13 mouse cellular contexts compared by ENCODE assay signal in the genomic region with DNA sequence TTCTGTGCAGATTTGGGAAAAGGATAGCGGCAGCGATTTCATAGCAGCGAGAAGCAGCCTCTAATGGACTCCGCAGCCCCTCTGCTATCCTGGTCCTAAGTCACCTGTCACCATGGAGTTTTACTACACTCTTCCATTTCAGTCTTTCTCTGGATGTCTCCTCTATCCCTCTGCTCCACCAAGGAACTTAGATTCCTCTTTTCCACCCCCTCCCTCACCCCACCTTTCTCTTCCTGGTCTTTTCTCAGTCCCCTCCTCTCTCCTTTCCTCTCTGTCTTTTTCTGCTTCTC. TPM values are rescaled to one million over a fixed set of nuclear protein-coding genes. Genes with fewer than 3 reads are reported as not detected.
DNase-seq lines count a peak whose midpoint lies in the region; ATAC-seq and TF ChIP-seq lines count a peak whose summit lies in the region.
"Had no signal": no experiment of that assay in that cellular context is flagged by ENCODE, and none has a peak within 500 bp of the region (broad histone marks: within the 10 kb centered on the region; RNA-seq: fewer than 3 reads in every experiment).

No protein-coding gene starts in this region.

- H3K27me3 ChIP-seq in forebrain, embryonic 11.5 days (ENCODE audit: control insufficient read depth, insufficient read depth, low read length): no peaks in the 10 kb centered on the region
- H3K27me3 ChIP-seq in forebrain, embryonic 10.5 days (ENCODE audit: poor library complexity, severe bottlenecking): no peaks in the 10 kb centered on the region
- no peaks in the 10 kb centered on the region for H3K27me3 ChIP-seq in hindbrain, embryonic 15.5 days
- H3K27me3 ChIP-seq in midbrain, postnatal 0 days (ENCODE audit: insufficient read depth, low read length): no peaks in the 10 kb centered on the region
- H3K27me3 ChIP-seq: stomach, embryonic 15.5 days had no signal

- H3K4me1 ChIP-seq in forebrain, embryonic 11.5 days (replicated peaks; ENCODE audit: control insufficient read depth, insufficient read depth, low read length): no peaks in the 10 kb centered on the region
- no peaks in the 10 kb centered on the region; the same call in 1 of the 2 replicates for H3K4me1 ChIP-seq in forebrain, embryonic 10.5 days
- H3K4me1 ChIP-seq in hindbrain, embryonic 15.5 days (replicated peaks): peaks cover 12% of the 10 kb centered on the region
- H3K4me1 ChIP-seq in midbrain, postnatal 0 days (ENCODE audit: insufficient read depth, low read length): no peaks in the 10 kb centered on the region
- H3K4me1 ChIP-seq: stomach, embryonic 15.5 days had no signal

- H3K9ac ChIP-seq in forebrain, embryonic 11.5 days (ENCODE audit: low read length): no peak overlapping the region
- H3K9ac ChIP-seq in hindbrain, embryonic 15.5 days: 0 out of 2 replicates have a peak overlapping the region, but pooled peaks have one; percentile 30
- H3K9ac ChIP-seq in midbrain, postnatal 0 days (replicated peaks; ENCODE audit: low read length, poor library complexity, severe bottlenecking): no peak overlapping the region
- H3K9ac ChIP-seq: liver, postnatal 0 days; stomach, embryonic 15.5 days had no signal

- no peaks in the 10 kb centered on the region for H3K36me3 ChIP-seq in forebrain, embryonic 11.5 days (ENCODE audit: control insufficient read depth, insufficient read depth, low read length)
- no peaks in the 10 kb centered on the region for H3K36me3 ChIP-seq in forebrain, embryonic 10.5 days (replicated peaks)
- no peaks in the 10 kb centered on the region for H3K36me3 ChIP-seq in hindbrain, embryonic 15.5 days
- no peaks in the 10 kb centered on the region for H3K36me3 ChIP-seq in midbrain, postnatal 0 days (ENCODE audit: insufficient read depth, low read length)
- H3K36me3 ChIP-seq: stomach, embryonic 15.5 days had no signal

- H3K4me2 ChIP-seq in forebrain, embryonic 11.5 days (ENCODE audit: low read depth, low read length, severe bottlenecking): peak overlapping the region; percentile 31; the same call in 1 of the 2 replicates
- H3K4me2 ChIP-seq in hindbrain, embryonic 15.5 days: peak overlapping the region; percentile 50
- peak overlapping the region; percentile 53 for H3K4me2 ChIP-seq in midbrain, postnatal 0 days (ENCODE audit: low read depth, low read length, poor library complexity, severe bottlenecking)

- H3K9me3 ChIP-seq in forebrain, embryonic 11.5 days (ENCODE audit: control insufficient read depth, low read length): no peaks in the 10 kb centered on the region
- no peaks in the 10 kb centered on the region for H3K9me3 ChIP-seq in forebrain, embryonic 10.5 days
- H3K9me3 ChIP-seq in hindbrain, embryonic 15.5 days: no peaks in the 10 kb centered on the region
- no peaks in the 10 kb centered on the region for H3K9me3 ChIP-seq in midbrain, postnatal 0 days (ENCODE audit: low read length)
- H3K9me3 ChIP-seq: stomach, embryonic 15.5 days had no signal

- no peak for ATAC-seq in forebrain, embryonic 11.5 days (replicated peaks; ENCODE audit: low FRiP score)
- peak; percentile 68; the same call in 1 of the 2 replicates for ATAC-seq in hindbrain, embryonic 15.5 days (ENCODE audit: low FRiP score, low read depth)
- peak; percentile 20; the same call in 1 of the 2 replicates for ATAC-seq in midbrain, postnatal 0 days (ENCODE audit: low FRiP score)
- ATAC-seq in cerebellum, adult (ENCODE audit: insufficient number of reproducible peaks, low FRiP score, low TSS enrichment): no peak
- ATAC-seq: liver, postnatal 0 days had no signal

- no peak for TF ChIP-seq CTCF in layer of hippocampus, adult 2 months (conservative IDR thresholded peaks at IDR 0.05)
- TF ChIP-seq CTCF in midbrain, postnatal 0 days (IDR thresholded peaks at IDR 0.05): no peak

- WGBS in forebrain, embryonic 11.5 days: 81% methylated on average over 4 of the region's 4 CpGs
- WGBS in forebrain, embryonic 10.5 days: 86% methylated on average over 4 of the region's 4 CpGs
- 57% methylated on average over 4 of the region's 4 CpGs for WGBS in hindbrain, embryonic 15.5 days
- WGBS in midbrain, postnatal 0 days: 34% methylated on average over 4 of the region's 4 CpGs

- no peak for DNase-seq in forebrain, embryonic 11.5 days (ENCODE audit: low spot score)
- no peak for DNase-seq in forebrain, embryonic 10.5 days (ENCODE audit: extremely low spot score, low spot score)
- DNase-seq in layer of hippocampus, adult 2 months (ENCODE audit: low spot score in 2 of 2): no peak
- DNase-seq in layer of hippocampus, postnatal 36 days: no peak
- DNase-seq in midbrain, postnatal 0 days (ENCODE audit: low spot score): no peak
- no peak for DNase-seq in right cerebral cortex, postnatal 14 days
- DNase-seq: heart, adult 11 months; liver, postnatal 0 days; thymus, postnatal 14 days had no signal

- H3K4me3 ChIP-seq in forebrain, embryonic 11.5 days (ENCODE audit: low read depth, low read length): no peak overlapping the region
- H3K4me3 ChIP-seq in forebrain, embryonic 10.5 days: no peak overlapping the region
- peak overlapping the region; percentile 55 for H3K4me3 ChIP-seq in layer of hippocampus, adult 2 months
- H3K4me3 ChIP-seq in hindbrain, embryonic 15.5 days: peak overlapping the region; percentile 23
- H3K4me3 ChIP-seq in midbrain, postnatal 0 days (ENCODE audit: low read depth, low read length): peak overlapping the region; percentile 21; the same call in 1 of the 2 replicates
- H3K4me3 ChIP-seq: stomach, embryonic 15.5 days had no signal

- H3K27ac ChIP-seq in forebrain, embryonic 11.5 days (ENCODE audit: low read depth, low read length): no peak overlapping the region
- H3K27ac ChIP-seq in forebrain, embryonic 10.5 days: no peak overlapping the region
- H3K27ac ChIP-seq in layer of hippocampus, adult 2 months: peak overlapping the region; percentile 88
- peak overlapping the region; percentile 61 for H3K27ac ChIP-seq in hindbrain, embryonic 15.5 days (replicated peaks)
- peak overlapping the region; percentile 73 for H3K27ac ChIP-seq in midbrain, postnatal 0 days (ENCODE audit: low read depth, low read length)
- H3K27ac ChIP-seq: macrophage; stomach, embryonic 15.5 days had no signal

RNA-seq across cellular contexts. Expression of a gene that starts 46.4 kb away (rescaled TPM):
- polyA plus RNA-seq in forebrain, embryonic 11.5 days (2014; fragmentation: Nextera tagmentation; extraction: Ambion mirVana): 9.3 and 11.9 TPM in 2 replicates
- 5.0 and 6.1 TPM in 2 replicates for polyA plus RNA-seq in forebrain, embryonic 10.5 days (2016; fragmentation: Nextera tagmentation; extraction: Ambion mirVana)
- total RNA-seq in layer of hippocampus, adult 2 months (2021): 10 to 100 TPM; 55.9 to 61.1 TPM
- 10 to 100 TPM; 52.5 to 56.3 TPM for total RNA-seq in layer of hippocampus, postnatal 36 days (2021)
- 8.2 and 8.8 TPM in 2 replicates for polyA plus RNA-seq in hindbrain, embryonic 15.5 days (2015; fragmentation: Nextera tagmentation; extraction: Ambion mirVana)
- total RNA-seq in midbrain, postnatal 0 days (2014; rRNA removed): 13.9 and 16.7 TPM in 2 replicates
- polyA plus RNA-seq in midbrain, postnatal 0 days (2015; fragmentation: Nextera tagmentation; extraction: Ambion mirVana): 5.9 and 9.6 TPM in 2 replicates

Comparison
In these comparisons a context has a peak if more than half of its experiments do, and no peak if none do; other contexts are left out.
1. ATAC-seq: peak in hindbrain, embryonic 15.5 days (single experiment) and midbrain, postnatal 0 days (single experiment); none in forebrain, embryonic 11.5 days (single experiment) and cerebellum, adult (single experiment).
2. H3K27ac ChIP-seq: peak in layer of hippocampus, adult 2 months (single experiment), hindbrain, embryonic 15.5 days (single experiment) and midbrain, postnatal 0 days (single experiment); none in forebrain, embryonic 11.5 days (single experiment) and forebrain, embryonic 10.5 days (single experiment).
3. H3K4me3 ChIP-seq: peak in layer of hippocampus, adult 2 months (single experiment), hindbrain, embryonic 15.5 days (single experiment) and midbrain, postnatal 0 days (single experiment); none in forebrain, embryonic 11.5 days (single experiment) and forebrain, embryonic 10.5 days (single experiment).
4. Peak in every context shown above with its lines, with median percentiles within 50 percentile points of each other: H3K4me2 ChIP-seq.